Mouse (Mus musculus): ENCODE measurements around the gene Tnks2.

Gene Tnks2

GRCm38 (mm10) chr19:36896791-36897569 lies 62.9 kb downstream of the Tnks2 start:
- DNase-seq (ENCODE audit: low read depth, low spot score), result no peak

GRCm38 (mm10) chr19:36897778-36898177 lies 63.7 kb downstream of the Tnks2 start:
- peak; percentile 76 for DNase-seq (ENCODE audit: low read depth, low spot score)

- DNase-seq (ENCODE audit: low read depth, low spot score), result no peak
Measured at GRCm38 (mm10) chr19:36903377-36903776, 69.3 kb downstream of the Tnks2 start.

- DNase-seq (ENCODE audit: low read depth, low spot score), result no peak
Measured at GRCm38 (mm10) chr19:36904211-36905007, 70.4 kb downstream of the Tnks2 start.

GRCm38 (mm10) chr19:36909150-36909549 lies 75.1 kb downstream of the Tnks2 start:
- DNase-seq (ENCODE audit: low read depth, low spot score), result no peak

GRCm38 (mm10) chr19:36909676-36910292 lies 75.8 kb downstream of the Tnks2 start:
- DNase-seq (ENCODE audit: low read depth, low spot score), result peak; percentile 85

GRCm38 (mm10) chr19:36910424-36911045 lies 76.5 kb downstream of the Tnks2 start:
- no peak for DNase-seq (ENCODE audit: low read depth, low spot score)

GRCm38 (mm10) chr19:36913064-36913463 lies 79.0 kb downstream of the Tnks2 start:
- no peak for DNase-seq (ENCODE audit: low read depth, low spot score)

- no peak for DNase-seq (ENCODE audit: low read depth, low spot score)
Measured at GRCm38 (mm10) chr19:36916206-36916605, 82.2 kb downstream of the Tnks2 start.

GRCm38 (mm10) chr19:36916876-36917389 lies 82.9 kb downstream of the Tnks2 start:
- DNase-seq (ENCODE audit: low read depth, low spot score), result no peak

GRCm38 (mm10) chr19:36918441-36919301 lies 84.6 kb downstream of the Tnks2 start:
- DNase-seq (ENCODE audit: low read depth, low spot score), result peak; percentile 89

- DNase-seq (ENCODE audit: low read depth, low spot score), result peak; percentile 92
Measured at GRCm38 (mm10) chr19:36919466-36919865, 85.4 kb downstream of the Tnks2 start, which contains the start of gene Fgfbp3. Fgfbp3 (minus strand) TSS chr19:36919615.

GRCm38 (mm10) chr19:36922015-36922414 lies 88.0 kb downstream of the Tnks2 start:
- peak; percentile 65 for DNase-seq (ENCODE audit: low read depth, low spot score)

GRCm38 (mm10) chr19:36922936-36923335 lies 88.9 kb downstream of the Tnks2 start:
- no peak for DNase-seq (ENCODE audit: low read depth, low spot score)

- DNase-seq (ENCODE audit: low read depth, low spot score), result peak; percentile 93
Measured at GRCm38 (mm10) chr19:36925671-36926552, 91.9 kb downstream of the Tnks2 start, which contains the start of gene Btaf1. Btaf1 (plus strand) TSS chr19:36926079.

GRCm38 (mm10) chr19:36926553-36927236 lies 92.7 kb downstream of the Tnks2 start:
- no peak for DNase-seq (ENCODE audit: low read depth, low spot score)

GRCm38 (mm10) chr19:36927800-36928361 lies 93.8 kb downstream of the Tnks2 start:
- DNase-seq (ENCODE audit: low read depth, low spot score), result peak; percentile 66

- no peak for DNase-seq (ENCODE audit: low read depth, low spot score)
Measured at GRCm38 (mm10) chr19:36929816-36930215, 95.8 kb downstream of the Tnks2 start.

All from A20 (cell line).